Mouse (Mus musculus) MEL-GATA-1-ER (cell line): ENCODE data around the gene Btg1-ps2.
"Not testable (repeated sequence)": the region's sequence is repeated elsewhere in the genome, so short reads cannot be mapped to it uniquely, and the experiment has no call there.

Source experiments
- DNase-seq: peaks from one replicate; pipeline ENCODE4 v3.0.0-alpha.2; 2012; ENCODE audit warnings: low read depth; ENCODE audit errors: extremely low read depth

The Btg1-ps2 gene

DNA sequence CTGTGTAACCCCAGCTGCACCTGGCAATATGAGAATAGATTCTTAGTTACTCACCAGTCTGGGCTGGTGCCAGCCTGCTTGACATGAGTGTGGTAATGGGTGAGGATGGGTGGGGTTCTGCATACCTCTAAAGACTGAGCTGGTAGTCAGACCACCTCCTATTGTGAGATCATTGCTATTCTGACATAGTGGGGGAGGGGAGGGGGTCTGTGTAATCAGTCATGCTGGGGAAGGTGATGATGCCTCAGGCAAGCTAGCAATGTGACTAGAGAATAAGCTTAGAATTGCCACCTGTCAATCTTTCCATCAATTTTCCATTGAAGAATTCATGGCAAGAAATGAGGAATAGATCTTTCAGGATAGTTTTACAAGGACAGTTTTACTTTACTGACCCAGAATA is at the start of gene Btg1-ps2:
Gene Btg1-ps2 (minus strand): TSS at position 101 of the 400 bp plus-strand sequence.
- not testable (repeated sequence) for DNase-seq

- no peak for DNase-seq
Observed at GRCm38 (mm10) chrX:38085041-38085440, 42.1 kb upstream of the Btg1-ps2 start, which contains the start of gene Rhox11. TSS of gene Rhox11 (minus strand) at chrX:38085141.

GRCm38 (mm10) chrX:38084226-38084625 is 41.3 kb upstream of the Btg1-ps2 start:
- DNase-seq: no peak

GRCm38 (mm10) chrX:38066175-38066574 is 23.3 kb upstream of the Btg1-ps2 start, which contains the start of gene Rhox10:
TSS of gene Rhox10 (plus strand) at chrX:38066475.
- no peak for DNase-seq

DNA sequence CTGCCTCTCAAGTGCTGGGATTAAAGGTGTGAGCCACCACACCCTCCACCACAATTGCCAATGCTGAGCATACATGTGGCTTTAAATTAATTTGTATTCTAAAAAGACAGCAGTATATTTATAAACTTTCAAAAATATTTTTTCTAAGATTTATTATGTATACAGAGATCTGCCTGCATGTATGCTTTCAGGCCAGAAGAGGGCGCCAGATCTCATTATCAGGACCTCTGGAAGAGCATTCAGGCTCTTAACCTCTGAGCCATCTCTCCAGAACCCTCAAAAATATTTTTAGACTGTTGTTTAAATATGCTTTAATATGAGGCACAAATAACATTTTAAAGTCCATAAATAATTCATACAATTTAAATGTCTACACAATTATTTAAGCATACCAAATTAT is 18.6 kb upstream of the Btg1-ps2 start:
- DNase-seq: no peak

DNA sequence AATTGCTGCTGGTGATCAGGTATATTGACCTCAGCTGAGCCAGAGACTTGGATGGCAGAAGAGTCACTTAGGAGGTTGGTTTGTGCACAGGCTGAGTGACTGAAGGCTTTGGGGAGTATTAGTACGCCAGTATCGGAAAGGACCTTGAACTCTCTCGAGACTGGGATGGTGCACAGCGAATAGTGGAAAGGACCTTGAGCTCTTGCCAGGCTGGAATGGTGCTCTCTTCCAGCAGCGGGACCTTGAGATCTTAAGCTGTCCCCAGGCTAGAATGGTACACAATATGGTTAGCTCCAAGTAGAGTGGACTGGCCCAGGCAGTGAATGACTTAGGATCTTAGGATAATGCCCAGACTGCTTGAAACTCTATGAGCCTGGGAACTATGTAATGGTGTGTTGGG is 3.2 kb downstream of the Btg1-ps2 start:
- DNase-seq: no peak

GRCm38 (mm10) chrX:38033841-38034240 is 9.1 kb downstream of the Btg1-ps2 start:
- no peak for DNase-seq

GRCm38 (mm10) chrX:38018597-38018996 is 24.3 kb downstream of the Btg1-ps2 start, which contains the start of gene Btg1-ps1:
TSS of gene Btg1-ps1 (minus strand) at chrX:38018815.
- not testable (repeated sequence) for DNase-seq

DNA sequence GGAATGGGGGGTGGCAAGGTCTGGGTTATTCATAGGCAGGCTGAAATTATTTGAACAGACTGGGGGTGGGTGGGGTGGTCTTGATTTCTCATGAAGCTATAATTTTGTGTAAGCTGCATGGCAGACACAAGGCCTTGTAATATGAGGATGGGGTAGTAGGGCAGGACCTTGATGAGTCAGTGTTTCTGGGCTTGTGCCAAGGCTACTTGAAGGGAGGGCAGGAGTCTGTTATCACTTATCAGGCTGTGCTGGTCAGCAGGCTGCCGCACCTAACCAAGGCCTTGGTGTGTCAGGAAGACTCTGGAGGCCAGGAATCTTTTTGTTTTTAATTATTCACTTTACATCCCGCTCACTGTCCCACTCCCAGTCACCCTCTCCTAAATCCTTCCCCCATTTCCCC is 34.2 kb downstream of the Btg1-ps2 start:
- no peak for DNase-seq
